ENCODE assay signal across 7 mouse cellular contexts in the genomic region with DNA sequence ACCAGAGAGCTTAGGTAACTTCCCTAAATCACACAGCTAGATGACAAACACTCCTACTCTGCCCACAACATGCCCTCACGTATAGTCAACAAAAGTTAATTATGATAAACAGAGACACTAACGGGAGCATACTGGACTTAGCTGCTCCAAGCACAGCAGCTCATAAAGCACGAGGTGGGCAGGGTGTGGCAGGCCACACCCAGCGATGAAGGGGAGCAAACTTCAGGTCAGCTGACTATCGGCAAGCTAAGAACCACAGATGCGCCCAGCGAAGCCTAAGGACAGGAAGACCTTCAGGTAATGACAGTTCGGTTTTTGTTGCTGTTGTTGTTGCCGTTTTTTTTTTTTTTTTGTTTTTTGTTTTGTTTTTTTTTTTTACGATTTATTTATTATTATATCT. TPM values are rescaled to one million over a fixed set of nuclear protein-coding genes. Genes with fewer than 3 reads are reported as not detected.
DNase-seq lines count a peak whose midpoint lies in the region.

No protein-coding gene starts in this region.

- DNase-seq in cerebellum, adult 11-12 months = peak; percentile 3
- no peak for DNase-seq in cerebellum, postnatal 4 days (ENCODE audit: low spot score in 2 of 2)
- peak; percentile 12 for DNase-seq in urinary bladder, adult 2 months (ENCODE audit: low spot score)
- no peak for DNase-seq in urinary bladder, postnatal 10 days (ENCODE audit: low spot score)
- DNase-seq in R1 (ENCODE audit: low read depth, low spot score) = peak; percentile 59
- no peak for DNase-seq in frontal cortex, postnatal 10 days (ENCODE audit: low spot score in 2 of 2)
- no peak for DNase-seq in cerebellum, postnatal 10 days

RNA-seq across cellular contexts. Expression of a gene that starts 15.9 kb away (rescaled TPM):
- 59.0 and 64.8 TPM in 2 replicates for polyA plus RNA-seq in urinary bladder, adult 2 months (2012; rRNA removed)

Comparison
In these comparisons a context has a peak if more than half of its experiments do, and no peak if none do; other contexts are left out.
1. DNase-seq: peak in cerebellum, adult 11-12 months (single experiment), urinary bladder, adult 2 months (single experiment) and R1 (single experiment); none in cerebellum, postnatal 4 days (0 of 2), urinary bladder, postnatal 10 days (single experiment), frontal cortex, postnatal 10 days (0 of 2) and cerebellum, postnatal 10 days (0 of 2).